Mouse (Mus musculus) heart, embryonic 10.5 days (tissue): Measurements from ENCODE around the gene Ranbp6. TPM values are rescaled to one million over a fixed set of nuclear protein-coding genes. Genes with fewer than 3 reads are reported as not detected.

Experiments
- DNase-seq: peaks from one replicate; pipeline ENCODE4 v3.0.0-alpha.2; 2017; ENCODE audit warnings: low spot score
- H3K27ac ChIP-seq: fragments of 300-500 bp; sonication (generic); 2 replicates; pipeline ENCODE4 v1.5.1; 2016; ENCODE audit warnings: mild to moderate bottlenecking
- H3K27me3 ChIP-seq: fragments of 300-500 bp; sonication (generic); 2 replicates; pipeline ENCODE4 v1.6.1; 2016; ENCODE audit warnings: mild to moderate bottlenecking; ENCODE audit not compliant: poor library complexity, insufficient read depth, severe bottlenecking
- H3K36me3 ChIP-seq: fragments of 300-500 bp; sonication (generic); 2 replicates; pipeline ENCODE4 v1.6.1; 2016; ENCODE audit warnings: mild to moderate bottlenecking, moderate library complexity
- H3K4me1 ChIP-seq: fragments of 300-500 bp; sonication (generic); 2 replicates; pipeline ENCODE4 v1.6.1; 2016; ENCODE audit warnings: mild to moderate bottlenecking
- H3K4me3 ChIP-seq: fragments of 300-500 bp; sonication (generic); 2 replicates; pipeline ENCODE4 v1.5.1; 2016; ENCODE audit warnings: mild to moderate bottlenecking, moderate library complexity
- H3K9me3 ChIP-seq: fragments of 300-500 bp; sonication (generic); 2 replicates; pipeline ENCODE4 v1.6.1; 2016; ENCODE audit warnings: mild to moderate bottlenecking, moderate library complexity
- WGBS: fragments of 180-500 bp; shearing (Covaris S2); methylation state at CpG from one replicate; pipeline ENCODE4 v1.1.7; 2016; 5-methylcytosine and 5-hydroxymethylcytosine counted together
- polyA plus RNA-seq: library from polyadenylated mRNA; unstranded; fragments of >200 nt; fragmentation: Nextera tagmentation; extraction: Ambion mirVana; gene quantifications from 2 replicates; pipeline ENCODE4 v1.2.1, GENCODE M21; 2016

The Ranbp6 gene
- polyA plus RNA-seq, 1 experiment from 2014 or later = 16.2 TPM

DNA sequence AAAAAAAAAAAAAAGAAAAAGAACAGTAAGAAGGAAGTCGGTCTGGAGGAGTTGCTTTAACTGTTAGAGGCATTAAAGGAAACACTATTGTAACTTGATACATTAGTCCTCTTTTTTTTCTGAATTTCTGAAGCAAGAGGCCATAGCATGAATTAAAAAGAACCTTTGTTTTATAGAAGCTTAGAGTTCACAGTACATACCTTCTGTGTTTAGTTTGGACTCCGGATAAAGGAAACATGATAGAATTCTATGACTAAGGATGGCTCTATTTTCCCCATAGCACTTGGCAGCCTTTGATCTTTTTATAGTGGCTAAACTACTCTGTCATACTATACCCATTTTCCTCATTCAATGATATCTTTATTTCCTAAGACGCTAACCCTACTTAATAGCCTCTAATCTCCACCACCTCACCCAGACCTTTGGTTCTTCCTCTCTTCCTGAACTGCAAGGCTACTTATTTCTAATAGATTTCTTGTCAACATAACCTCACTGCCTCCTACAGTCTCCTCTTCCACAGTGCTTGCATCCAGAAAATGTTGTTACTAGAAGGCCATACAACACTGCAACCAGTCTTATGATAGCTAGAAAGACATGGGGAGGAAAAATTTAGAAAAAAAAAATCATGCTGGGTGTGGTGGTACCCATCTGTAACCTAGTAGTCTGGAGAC, 22.7 kb upstream of the Ranbp6 start:
- 67% methylated on average over 3 of the region's 3 CpGs for WGBS
- no peaks in the 10 kb centered on the region for H3K36me3 ChIP-seq
- no peaks in the 10 kb centered on the region for H3K9me3 ChIP-seq
- H3K4me1 ChIP-seq = no peaks in the 10 kb centered on the region
- no peaks in the 10 kb centered on the region for H3K27me3 ChIP-seq
- H3K4me3 ChIP-seq = no peak overlapping the region
- H3K27ac ChIP-seq = no peak overlapping the region
- DNase-seq = no peak

GRCm38 (mm10) chr19:29830911-29831310, 18.1 kb upstream of the Ranbp6 start:
- Histone ChIP-seq H3K36me3 (no peaks in the 10 kb centered on the region), H3K27ac (no peak overlapping the region), H3K4me1 (no peaks in the 10 kb centered on the region), H3K4me3 (no peak overlapping the region), H3K9me3 (no peaks in the 10 kb centered on the region), H3K27me3 (no peaks in the 10 kb centered on the region)
- no peak for DNase-seq
- WGBS = 67% methylated on average over 2 of the region's 2 CpGs

DNA sequence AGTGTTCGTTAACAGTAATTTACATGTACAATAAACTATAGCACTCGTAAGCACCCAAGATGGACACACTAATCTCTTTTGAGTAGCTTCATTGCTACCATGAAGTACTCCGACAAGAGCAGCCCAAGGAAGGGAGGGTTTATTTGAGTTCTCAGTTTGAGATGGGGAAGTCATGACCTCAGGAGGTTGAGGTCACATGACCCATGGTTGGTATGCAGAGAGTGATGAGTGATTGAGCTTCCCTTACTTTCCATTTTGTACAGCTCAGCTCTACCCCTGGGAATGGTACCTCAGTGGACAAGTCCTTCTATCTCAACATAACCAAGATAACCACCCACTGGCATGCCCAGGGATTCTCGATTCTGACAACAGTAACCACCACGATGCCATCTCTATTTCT, 15.8 kb upstream of the Ranbp6 start:
- DNase-seq = no peak
- no peak overlapping the region for H3K4me3 ChIP-seq
- H3K9me3 ChIP-seq = no peaks in the 10 kb centered on the region
- no peaks in the 10 kb centered on the region for H3K36me3 ChIP-seq
- H3K27ac ChIP-seq = no peak overlapping the region
- H3K27me3 ChIP-seq = no peaks in the 10 kb centered on the region
- WGBS = 62% methylated on average over 5 of the region's 5 CpGs
- no peaks in the 10 kb centered on the region for H3K4me1 ChIP-seq

- H3K4me3 ChIP-seq = no peak overlapping the region
- no peak overlapping the region for H3K27ac ChIP-seq
- DNase-seq = no peak
- WGBS = 75% methylated on average over 1 of the region's 1 CpGs
- no peaks in the 10 kb centered on the region for H3K27me3 ChIP-seq
- H3K4me1 ChIP-seq = no peaks in the 10 kb centered on the region
- H3K9me3 ChIP-seq = no peaks in the 10 kb centered on the region
- no peaks in the 10 kb centered on the region for H3K36me3 ChIP-seq
Observed at GRCm38 (mm10) chr19:29826686-29827085, 13.9 kb upstream of the Ranbp6 start.

- no peaks in the 10 kb centered on the region for H3K36me3 ChIP-seq
- no peaks in the 10 kb centered on the region for H3K27me3 ChIP-seq
- WGBS = 67% methylated on average over 2 of the region's 2 CpGs
- no peak overlapping the region for H3K27ac ChIP-seq
- no peaks in the 10 kb centered on the region for H3K4me1 ChIP-seq
- H3K4me3 ChIP-seq = no peak overlapping the region
- no peak for DNase-seq
- H3K9me3 ChIP-seq = no peaks in the 10 kb centered on the region
Observed at GRCm38 (mm10) chr19:29825003-29825402, 12.2 kb upstream of the Ranbp6 start.

GRCm38 (mm10) chr19:29824034-29824700, 11.4 kb upstream of the Ranbp6 start:
- no peak for DNase-seq
- Histone ChIP-seq H3K4me3 (no peak overlapping the region), H3K9me3 (no peaks in the 10 kb centered on the region), H3K36me3 (no peaks in the 10 kb centered on the region), H3K4me1 (no peaks in the 10 kb centered on the region), H3K27me3 (no peaks in the 10 kb centered on the region), H3K27ac (no peak overlapping the region)
- whole genome bisulfite sequencing = 47% methylated on average over 6 of the region's 6 CpGs

GRCm38 (mm10) chr19:29823456-29824010, 10.8 kb upstream of the Ranbp6 start:
- Histone ChIP-seq H3K9me3 (no peaks in the 10 kb centered on the region), H3K27ac (no peak overlapping the region), H3K4me3 (no peak overlapping the region), H3K36me3 (no peaks in the 10 kb centered on the region), H3K4me1 (no peaks in the 10 kb centered on the region), H3K27me3 (no peaks in the 10 kb centered on the region)
- WGBS = 64% methylated on average over 12 of the region's 12 CpGs
- no peak for DNase-seq

DNA sequence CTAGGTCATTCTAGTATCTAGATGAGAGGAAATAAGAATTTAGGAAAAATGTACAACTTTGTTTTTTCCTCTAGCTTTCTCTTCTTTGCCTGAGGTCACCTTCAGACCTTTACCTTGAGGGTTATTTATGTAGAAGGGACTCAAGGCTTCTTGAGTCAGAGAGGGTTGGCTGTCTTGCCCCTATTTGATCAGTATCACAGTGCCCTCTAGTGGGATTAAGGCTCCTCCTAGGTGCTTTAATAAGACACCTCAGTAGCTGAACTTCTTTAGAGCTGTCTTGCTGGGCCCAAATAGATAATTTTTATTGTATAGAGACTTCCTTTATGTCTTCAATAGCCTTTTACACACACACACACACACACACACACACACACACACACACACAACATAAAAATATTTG, 8.2 kb upstream of the Ranbp6 start:
- Histone ChIP-seq H3K9me3 (no peaks in the 10 kb centered on the region), H3K4me3 (no peak overlapping the region), H3K4me1 (no peaks in the 10 kb centered on the region), H3K27me3 (no peaks in the 10 kb centered on the region), H3K36me3 (no peaks in the 10 kb centered on the region), H3K27ac (no peak overlapping the region)
- DNase-seq = no peak

- Histone ChIP-seq H3K27me3 (no peaks in the 10 kb centered on the region), H3K27ac (no peak overlapping the region), H3K4me1 (peaks cover 9% of the 10 kb centered on the region), H3K36me3 (peaks cover 28% of the 10 kb centered on the region), H3K4me3 (no peak overlapping the region), H3K9me3 (no peaks in the 10 kb centered on the region)
- no peak for DNase-seq
- 95% methylated on average over 5 of the region's 5 CpGs for WGBS
Observed at GRCm38 (mm10) chr19:29810022-29810421, 2.8 kb downstream of the Ranbp6 start.

DNA sequence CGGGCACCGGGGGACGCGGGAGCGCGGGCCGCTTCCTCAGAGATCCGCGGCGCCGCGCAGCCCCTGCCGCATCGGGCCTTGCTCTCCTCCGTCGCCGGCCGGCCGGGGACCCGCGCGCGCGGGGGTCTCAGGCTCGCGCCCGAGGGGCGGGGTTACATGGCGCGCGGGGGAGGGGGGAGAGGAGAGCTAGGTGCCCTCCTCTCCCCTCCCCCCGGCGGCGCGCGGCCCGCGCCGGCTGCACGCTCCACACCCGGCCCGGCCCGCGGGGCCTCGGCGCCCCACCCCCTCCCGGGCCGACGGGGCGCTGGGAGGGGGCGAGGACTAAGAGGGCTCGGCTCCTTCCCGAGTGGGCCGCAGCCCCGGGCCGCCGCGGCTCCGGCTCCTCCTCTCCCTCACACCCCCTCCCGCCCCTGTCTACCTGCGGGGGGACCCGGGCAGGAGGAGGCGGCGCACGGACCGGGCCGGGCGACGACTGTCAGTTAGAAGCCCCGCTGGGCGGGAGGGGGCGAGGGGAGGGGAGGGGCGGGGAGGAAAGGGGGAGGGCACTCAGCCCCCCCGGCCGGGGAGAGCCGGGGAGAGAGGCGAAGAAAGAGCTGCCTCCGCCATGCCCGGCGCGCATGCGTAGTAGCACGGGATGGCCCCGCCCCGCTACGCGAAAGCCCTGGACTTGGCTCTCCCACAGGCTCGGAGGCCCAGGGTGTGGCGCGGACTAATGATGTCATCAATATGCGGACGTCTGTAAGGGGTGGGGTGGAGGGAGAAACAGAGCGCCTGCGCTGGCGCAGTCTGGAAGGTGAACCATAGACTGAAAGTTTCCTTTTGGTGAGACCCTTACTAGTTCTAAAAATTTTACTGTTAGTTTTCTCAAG, 6.6 kb downstream of the Ranbp6 start, which contains the start of gene 9930021J03Rik:
Gene 9930021J03Rik (minus strand): TSS at position 73 of the 869 bp plus-strand sequence.
- under 1% methylated on average over 66 of the region's 95 CpGs for WGBS
- no peaks in the 10 kb centered on the region for H3K9me3 ChIP-seq
- H3K27me3 ChIP-seq = no peaks in the 10 kb centered on the region
- H3K4me1 ChIP-seq = peaks cover 5% of the 10 kb centered on the region
- peak; percentile 99 for DNase-seq
- H3K4me3 ChIP-seq = peak within 1 kb of the TSS; percentile 88
- H3K27ac ChIP-seq = peak within 1 kb of the TSS; percentile 97
- peaks cover 28% of the 10 kb centered on the region for H3K36me3 ChIP-seq

DNA sequence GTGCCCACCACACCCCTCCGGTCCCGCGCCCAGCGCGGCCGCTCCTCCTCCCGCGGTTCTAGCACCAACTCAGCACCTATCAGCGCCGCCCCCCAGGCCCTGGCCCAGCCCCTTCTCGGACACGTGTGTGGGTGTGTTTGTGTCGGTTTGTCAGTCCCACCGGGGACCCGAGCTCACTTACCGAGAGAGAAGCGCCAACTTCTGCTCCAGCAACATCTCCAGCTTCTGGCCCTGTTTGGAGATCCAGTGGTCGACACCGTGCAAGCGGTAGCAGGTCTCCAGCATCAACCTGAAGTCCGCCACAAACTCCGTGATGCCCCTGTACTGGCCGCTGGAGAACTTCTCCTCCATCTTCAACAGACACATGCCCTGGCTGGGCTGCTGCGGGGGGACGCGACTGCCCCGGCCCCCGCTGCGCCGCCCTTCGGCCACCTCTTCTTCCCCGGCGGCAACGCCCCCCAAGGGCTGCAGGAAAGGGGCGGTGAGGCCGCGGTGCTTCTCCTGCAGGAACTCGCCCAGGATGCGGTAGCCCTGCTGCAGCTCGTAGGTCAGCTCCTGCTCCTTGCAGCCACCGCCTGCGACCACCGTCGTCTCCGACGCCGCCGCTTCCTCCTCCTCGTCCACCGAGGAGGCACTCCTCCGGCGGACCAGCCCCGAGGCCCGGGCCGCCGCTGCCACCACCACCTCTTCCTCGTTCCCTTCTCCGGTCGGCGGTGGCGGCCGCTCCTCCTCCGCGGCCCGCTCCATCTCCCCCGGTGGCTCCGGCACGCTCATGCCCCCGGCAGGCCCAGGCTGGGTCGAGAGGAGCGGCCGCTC, 7.5 kb downstream of the Ranbp6 start:
- H3K36me3 ChIP-seq = peaks cover 20% of the 10 kb centered on the region
- DNase-seq = peak; percentile 95
- H3K27me3 ChIP-seq = no peaks in the 10 kb centered on the region
- H3K9me3 ChIP-seq = no peaks in the 10 kb centered on the region
- under 1% methylated on average over 72 of the region's 72 CpGs for WGBS
- peak overlapping the region; percentile 88 for H3K4me3 ChIP-seq
- peaks cover 5% of the 10 kb centered on the region for H3K4me1 ChIP-seq
- H3K27ac ChIP-seq = peak overlapping the region; percentile 97

DNA sequence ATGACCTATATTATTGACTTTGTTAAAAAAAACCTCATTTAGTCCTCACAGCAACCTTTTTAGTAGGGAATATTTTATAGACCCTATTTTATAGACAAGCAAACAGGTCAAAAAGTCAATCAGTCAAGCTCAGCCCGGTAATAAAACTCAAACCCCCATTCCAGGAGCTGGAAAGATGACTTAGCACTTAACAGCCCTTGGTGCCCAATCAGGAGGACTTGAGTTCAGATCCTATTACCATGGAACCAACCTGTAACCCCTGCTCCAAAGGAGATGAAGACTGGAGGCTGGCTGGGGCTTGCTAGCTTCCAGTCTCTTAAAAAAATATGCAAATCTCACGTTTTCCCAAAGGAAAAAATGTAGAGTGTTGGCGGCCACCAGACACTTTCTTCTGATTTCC, 8.8 kb downstream of the Ranbp6 start:
- Histone ChIP-seq H3K36me3 (peaks cover 6% of the 10 kb centered on the region; the same call in 1 of the 2 replicates), H3K27me3 (no peaks in the 10 kb centered on the region), H3K4me1 (peaks cover 5% of the 10 kb centered on the region), H3K4me3 (peak overlapping the region; percentile 88), H3K27ac (no peak overlapping the region), H3K9me3 (no peaks in the 10 kb centered on the region)
- 63% methylated on average over 3 of the region's 3 CpGs for WGBS
- no peak for DNase-seq
